Mouse (Mus musculus) gastrocnemius, postnatal 25 days (tissue): ENCODE results near the gene Cnih3. TPM values are rescaled to one million over a fixed set of nuclear protein-coding genes. Genes with fewer than 3 reads are reported as not detected.
A peak's percentile ranks its signal among the peaks of the same experiment; 100 is the strongest.

Experiments
- DNase-seq: peaks from one replicate; pipeline ENCODE4 v3.0.0; 2022
- total RNA-seq, 2 experiments: library from RNA; stranded (reverse); gene quantifications; 1 replicate in 1 of 2; 2 replicates in 1 of 2; pipeline ENCODE4 v1.2.3; 2021

Gene Cnih3
- total RNA-seq, 2 experiments from 2014 or later, result not detected

DNA sequence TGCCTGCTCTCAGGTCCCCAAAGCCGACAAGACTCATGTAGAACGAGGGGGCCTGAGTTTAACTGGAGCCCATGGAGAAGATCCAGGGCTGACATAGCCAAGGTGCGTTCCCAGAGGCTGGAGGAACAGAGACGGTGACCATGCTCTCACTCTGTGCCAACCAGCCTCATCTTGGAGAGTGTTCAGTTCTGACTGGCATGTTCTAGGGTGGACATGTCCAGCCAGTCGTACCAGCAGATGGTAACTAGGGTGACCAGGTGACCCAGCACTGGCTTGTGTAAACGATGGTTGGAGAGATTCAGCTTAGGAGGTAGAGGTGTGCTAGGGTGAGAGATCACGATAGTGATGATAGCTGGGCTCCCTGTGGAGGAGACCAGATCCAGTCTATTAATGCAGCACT is 50.6 kb downstream of the Cnih3 start:
- DNase-seq, result no peak

DNA sequence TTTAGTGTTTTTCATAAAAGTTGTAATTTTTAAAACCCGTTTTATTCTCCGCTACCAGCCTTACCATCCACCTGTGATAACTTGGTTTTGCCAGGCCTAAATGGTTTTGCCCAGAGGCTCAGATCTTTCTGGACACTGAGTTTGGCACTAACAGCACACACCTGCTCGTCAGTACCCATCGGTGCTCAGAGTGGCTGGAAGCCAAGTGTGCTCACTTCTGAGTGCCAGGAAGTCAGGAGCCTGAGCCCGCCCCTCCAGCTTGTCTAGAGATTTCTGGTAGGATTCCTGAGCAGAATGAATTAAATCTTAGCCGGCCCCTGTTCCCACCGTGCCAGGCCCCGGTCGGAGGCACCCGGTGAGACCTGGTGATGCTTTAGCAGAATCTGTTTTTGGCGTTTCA is 54.9 kb downstream of the Cnih3 start:
- no peak for DNase-seq

DNA sequence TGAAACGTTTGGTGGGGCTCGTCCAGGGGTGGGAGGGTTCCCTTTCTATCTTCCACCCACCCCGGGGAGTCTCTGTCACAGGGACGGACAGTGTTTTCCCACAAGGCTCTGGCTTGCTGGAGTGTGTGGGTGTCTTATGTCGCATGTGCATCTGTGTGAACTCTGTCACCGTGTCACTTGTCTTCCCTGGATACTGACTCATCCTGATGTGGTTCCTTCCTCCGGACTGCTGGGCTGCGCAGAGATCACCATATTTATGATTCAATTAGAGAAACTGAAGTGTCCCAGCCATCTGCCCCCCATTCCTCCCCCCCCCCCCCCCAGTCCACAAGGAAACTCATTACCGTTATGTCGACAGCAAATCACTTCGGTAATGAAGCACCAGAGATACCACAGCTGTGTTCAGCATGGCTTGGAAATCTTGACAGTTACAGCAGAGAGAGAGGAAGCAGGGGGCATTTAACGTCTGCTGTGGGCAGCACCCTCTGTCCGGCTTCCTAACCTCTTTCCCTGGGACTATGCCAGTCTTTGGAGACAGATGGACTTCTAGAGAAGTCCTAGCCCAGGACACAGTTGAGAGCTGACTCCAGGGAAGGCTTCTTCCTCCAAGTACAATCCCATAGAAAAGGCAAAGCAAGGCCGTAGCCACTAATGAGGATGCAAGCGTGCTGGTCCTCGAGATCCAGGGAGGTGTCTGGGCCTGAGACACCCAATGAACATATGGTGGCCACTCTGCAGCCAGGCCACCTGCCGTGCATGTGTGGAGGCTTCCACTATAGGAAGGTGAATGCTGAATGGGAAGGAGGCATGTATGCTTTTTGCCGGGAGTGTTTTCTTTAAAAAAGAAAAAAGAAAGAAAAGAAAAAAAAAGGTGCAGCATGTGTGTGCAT is 55.9 kb downstream of the Cnih3 start:
- no peak for DNase-seq

DNA sequence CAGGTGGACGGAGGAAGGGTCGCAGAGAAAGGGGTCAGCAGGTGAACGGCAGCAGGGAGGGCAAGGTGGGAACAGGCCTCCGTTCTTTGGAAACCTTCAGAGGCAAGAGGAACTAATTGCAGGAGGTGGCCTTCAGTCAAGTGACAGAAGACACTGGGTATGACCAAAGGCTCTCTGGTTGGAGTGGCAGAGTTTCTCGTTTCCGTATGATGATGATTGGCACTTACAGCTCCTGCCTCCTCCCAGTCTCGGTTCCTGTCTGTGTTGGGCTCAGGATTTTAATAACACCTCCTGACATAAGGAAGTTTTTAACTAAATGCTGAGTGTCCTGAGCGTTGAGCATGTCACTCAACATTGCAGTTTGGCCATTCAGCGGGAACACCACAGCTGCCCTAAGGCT is 57.3 kb downstream of the Cnih3 start:
- DNase-seq, result no peak

DNA sequence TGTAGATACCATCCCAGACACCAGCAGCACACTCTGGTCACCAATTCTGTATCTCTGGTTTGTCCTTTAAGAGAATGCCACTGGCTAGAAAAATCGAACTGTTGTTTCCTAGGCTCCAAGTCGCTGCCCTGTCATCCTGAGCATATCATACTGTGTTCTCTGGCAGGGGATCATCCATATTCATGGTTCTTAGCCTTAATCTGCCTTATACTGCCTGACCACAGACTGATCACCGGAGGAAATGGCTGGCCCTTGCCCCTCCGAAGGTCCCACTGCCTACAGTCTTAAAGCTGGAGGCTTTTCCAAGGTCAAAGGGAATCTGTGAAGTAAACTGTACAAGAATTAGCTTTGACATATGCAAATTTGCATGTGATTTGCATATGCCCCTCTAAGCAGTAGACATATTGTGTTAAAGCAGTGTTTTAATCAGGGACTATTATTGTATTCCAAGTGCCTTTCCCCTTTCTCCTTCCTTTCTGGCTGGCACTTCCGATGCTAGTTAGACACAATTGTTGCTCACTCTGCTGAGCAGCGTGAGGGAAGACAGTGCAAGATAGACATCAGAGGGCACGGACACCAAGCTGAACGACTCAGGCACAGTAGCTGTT is 58.3 kb downstream of the Cnih3 start:
- no peak for DNase-seq

DNA sequence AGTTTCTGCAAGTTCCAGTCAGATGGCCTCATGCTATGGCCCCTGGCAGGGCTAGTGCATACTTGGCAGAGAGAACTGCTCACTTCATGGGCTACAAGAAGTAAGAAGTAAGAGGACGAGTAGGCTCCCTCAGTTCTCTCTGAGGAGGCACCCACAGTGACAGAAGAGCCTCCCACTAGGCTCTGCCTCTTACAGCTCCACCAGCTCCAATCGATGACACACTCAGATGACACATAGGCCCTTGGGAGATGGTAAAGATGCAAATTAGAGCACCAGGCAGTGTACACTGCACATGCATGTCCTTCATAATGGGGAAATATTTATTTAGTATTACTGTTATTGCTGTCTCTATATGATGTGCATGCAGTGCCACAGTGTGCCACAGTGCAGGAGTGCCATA is 62.6 kb downstream of the Cnih3 start:
- DNase-seq, result no peak

DNA sequence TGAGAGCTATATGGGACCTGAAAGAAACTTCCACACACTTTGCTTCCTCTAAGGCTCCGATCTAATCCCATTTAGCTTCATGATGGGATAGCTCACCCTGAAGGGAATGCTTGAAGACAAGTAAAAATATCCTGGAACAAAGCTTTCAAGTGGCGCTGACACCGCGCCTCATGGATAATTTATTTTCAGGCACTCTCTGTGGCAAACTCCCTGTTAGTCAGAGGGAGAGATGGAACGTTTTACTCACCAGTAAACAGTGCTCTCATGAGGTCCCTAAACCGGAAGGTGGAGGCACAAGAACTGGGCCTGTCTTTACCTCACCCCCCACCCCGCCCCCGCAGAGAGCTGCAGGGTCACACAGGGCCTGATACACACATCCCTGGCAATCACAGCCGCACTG is 64.4 kb downstream of the Cnih3 start:
- DNase-seq, result no peak

DNA sequence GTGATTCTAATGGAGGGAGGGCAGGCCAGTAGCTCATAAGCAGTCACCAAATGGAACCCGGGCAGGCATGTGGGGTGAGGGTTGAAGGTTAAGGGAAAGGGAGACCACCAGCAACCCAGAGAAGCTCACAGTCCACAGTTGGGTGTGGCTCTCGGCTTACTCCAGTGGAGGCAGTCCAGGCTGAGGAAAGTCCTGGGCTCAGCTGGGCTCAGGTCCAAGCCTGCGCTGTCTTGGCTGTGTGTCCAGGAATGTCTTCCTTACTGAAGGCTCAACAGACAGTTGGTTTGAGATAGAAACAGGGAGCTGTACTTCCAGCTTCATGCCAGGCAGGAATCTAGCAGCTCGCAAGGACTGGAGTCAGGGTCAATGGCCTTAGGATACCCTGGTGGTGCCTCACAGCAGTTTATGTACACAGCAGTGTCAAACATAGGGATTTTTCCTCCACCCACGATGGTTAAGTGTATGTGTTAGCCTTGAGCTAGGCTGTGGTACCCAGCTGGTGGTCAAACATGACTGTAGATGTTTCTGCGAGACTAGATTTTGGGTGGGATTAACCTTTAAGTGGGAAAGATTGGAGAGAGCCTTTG is 65.6 kb downstream of the Cnih3 start:
- peak; percentile 50 for DNase-seq

DNA sequence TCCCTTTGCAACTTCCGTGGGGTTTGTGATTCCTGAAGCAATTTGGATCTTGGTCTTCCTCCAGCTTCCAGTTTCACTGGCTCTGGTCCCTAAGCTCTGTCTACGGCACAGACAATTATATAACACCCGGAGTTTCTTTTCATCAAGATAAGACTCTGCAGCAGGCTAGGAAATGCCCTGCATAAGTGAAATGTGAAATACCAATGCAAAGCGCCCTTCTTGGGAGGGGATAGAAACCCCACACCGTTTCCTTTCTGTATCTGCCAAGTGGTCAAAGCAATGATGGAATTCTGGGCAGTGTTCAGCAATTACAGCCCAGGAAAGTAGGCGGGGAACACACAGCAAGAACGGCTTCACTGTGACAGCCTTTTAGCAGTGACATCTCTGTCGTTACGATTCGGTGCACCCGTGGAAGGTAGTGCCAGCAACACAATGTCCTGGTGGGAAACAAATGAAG is 67.7 kb downstream of the Cnih3 start:
- peak; percentile 15 for DNase-seq

DNA sequence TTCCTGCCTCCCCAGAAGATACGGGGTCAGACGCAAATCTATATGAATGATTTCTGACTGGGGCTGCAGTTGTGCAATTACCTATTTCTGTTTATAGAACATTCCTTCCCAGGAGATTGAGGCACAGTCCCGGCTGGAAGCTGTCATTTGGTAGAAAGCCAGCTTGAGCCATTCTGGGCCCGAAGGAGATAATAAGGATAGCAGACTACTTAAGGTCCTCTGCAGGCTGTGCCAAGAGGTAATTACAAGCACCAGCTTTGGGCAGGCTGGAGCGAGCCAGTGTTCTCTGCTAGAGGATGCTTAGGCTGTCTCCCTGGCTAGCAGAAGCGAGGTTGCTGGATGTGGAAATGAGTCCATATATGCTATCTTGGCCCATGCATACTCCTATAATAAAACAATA is 70.4 kb downstream of the Cnih3 start:
- DNase-seq, result no peak

DNA sequence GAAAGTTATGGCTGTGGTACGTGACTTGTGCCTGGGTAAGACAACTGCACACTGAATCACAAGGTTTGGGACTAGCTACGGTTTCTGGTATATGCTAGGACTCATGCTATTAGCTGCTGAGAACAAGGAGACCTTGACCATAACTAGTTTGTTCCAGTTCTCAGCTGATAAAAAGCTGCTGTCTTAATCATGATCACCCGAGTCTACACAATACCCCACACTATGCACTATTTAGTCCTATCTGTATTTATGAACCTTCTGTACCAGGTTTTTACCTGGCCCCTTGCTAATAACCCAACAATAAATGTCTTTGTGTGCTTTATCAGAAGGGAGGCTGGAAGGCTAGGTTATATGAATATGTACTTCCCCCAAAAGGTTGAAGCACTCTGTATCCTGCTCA is 72.5 kb downstream of the Cnih3 start:
- no peak for DNase-seq

DNA sequence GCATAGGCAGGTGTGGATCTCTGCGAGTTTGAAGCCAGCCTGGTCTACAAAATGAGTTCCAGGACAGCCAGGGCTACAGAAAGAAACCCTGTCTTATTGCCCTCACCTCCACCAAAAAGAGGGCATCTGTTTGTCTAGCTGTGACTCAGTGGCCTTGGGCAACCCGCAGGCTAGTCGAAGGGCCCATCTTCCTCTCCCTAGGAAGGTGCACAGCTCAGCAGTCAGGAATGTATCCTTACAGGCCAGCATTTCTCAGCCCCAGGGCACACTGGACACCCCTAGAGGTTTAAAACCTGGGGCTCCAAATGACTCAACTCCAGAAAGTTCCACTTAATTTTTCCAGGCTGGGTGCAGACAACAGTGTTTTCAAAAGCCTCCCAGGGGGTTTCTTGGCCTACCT is 73.0 kb downstream of the Cnih3 start:
- no peak for DNase-seq

DNA sequence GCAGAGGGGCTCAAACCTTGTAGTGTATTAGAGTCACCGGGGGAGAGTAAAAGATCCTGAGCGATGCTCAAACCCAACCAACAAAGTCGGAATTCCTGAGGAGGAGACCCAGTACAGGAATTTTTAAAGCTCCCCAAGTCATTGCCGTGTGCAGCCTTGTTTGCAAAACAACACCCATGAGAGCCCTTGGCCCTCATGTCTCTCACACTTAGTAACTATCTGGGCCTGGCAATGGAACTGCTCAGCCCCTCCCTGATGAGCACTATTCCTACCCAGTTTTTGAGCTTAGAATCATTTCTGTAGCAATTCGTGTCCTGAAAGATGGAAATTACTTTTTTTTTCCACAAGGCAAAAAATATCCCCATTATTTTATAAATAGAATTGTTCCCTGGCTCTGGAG is 74.0 kb downstream of the Cnih3 start:
- no peak for DNase-seq

DNA sequence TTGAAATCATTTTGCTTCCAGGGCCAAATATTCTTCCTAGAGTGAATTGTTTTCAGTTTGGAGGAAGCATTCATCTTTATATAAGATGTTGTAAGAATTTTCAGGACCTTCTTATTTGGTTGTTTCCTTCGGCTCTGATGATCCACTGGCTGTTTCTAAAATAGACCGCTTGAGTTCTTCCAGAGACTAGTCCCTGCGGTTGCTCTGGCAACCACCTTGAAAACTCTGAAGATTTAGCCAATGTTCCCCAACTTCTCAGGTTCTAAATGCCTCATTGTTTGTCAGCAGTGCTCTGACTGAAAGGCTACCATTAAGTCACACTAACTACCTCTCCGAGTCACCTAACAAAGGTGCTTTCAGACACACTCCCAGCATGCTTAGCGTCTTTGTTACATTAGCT is 80.8 kb downstream of the Cnih3 start:
- no peak for DNase-seq

DNA sequence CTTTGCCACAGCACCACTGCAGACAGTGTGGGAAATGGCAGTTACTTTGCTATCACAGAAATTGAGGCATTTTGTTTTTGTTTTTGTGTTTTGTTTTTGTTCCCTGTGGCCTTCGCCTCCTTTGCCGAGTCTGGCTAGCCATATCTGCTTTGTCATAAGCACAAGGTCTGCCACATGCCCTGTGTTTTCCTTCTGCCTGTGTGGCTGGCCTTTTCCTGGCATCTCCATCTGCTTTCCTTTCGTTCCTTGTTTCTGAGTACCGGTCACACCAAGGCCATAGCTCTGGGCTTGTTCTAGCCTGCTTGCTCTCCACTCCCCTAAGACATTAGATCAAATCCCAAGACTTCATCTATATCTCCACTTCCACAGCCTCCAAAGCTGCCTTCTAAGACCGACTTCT is 83.0 kb downstream of the Cnih3 start:
- DNase-seq, result no peak

DNA sequence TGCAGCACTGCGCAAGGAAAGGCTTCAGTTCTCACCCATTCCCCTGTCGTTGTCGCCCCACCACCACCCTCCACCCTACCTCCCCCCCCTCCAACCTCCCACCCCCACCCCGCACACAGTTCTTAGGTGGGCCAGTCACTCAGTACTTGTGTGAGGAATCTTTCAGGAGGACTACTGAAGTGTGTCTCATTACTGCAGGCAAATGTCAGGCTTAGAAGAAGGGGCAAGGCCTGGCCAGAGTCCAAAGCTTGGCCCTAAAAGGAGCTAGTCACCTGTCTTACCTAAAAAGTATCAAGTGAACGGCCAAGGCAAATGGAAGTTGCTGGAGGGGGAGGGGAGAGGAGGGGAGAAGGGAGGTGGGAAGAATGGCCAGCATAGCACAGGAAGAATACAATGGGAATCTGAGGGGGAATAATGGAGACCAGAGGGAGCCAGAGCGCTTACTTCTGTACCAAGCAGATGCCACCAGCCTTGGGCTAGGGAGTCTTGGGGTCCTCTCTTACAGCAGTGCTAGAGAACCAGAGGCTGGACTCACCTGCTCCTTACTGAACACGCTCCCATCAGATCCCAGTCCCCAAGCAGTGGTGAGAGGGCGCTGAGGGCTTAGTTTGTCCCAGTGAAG is 88.7 kb downstream of the Cnih3 start:
- no peak for DNase-seq

DNA sequence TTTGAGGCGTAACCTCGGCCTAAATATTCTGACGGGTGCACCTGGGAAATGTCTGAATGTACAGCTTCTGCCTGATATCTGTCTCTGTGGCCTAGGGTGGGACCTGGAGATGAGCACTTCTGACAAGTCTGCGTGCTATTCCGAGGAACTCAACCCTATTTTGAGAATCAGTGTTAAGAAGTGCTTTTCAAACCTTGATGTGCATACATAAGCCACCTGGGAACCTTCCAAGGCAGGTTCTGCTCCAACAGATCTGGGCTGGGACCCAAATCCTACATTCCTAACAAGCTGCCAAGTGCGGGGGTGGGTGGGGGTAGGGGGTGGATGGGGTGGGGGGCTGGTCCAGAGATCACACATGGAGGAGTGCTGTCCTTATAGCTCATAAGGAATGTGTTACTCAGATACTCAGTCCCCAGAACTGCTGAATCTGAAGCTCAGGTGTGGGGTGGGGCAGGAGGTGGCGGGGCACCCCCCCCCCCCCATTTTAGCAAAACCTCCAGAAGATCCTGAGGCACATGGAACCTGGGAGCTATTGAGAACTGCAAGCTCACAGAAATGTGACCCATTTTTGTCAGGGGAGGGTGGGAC is 89.3 kb downstream of the Cnih3 start:
- DNase-seq, result no peak

DNA sequence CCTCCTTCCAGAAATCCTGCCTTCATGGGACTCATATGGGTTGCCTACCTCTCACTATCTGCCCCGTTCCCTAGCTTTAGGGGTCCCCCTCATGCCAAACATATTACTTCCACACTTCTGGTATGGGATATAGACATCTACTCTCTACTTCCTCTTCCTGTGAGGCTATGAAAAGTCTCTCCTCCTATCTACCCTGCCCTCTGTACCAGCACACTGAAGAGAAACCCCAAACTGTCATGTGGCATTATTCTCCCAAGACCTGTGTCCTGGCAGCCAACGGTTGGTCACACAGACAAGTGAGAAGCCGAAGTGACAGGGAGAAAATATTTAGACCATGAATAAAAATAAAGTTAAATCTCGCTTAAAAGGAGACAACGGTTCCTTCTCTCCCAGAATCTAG is 92.6 kb downstream of the Cnih3 start:
- DNase-seq, result no peak

DNA sequence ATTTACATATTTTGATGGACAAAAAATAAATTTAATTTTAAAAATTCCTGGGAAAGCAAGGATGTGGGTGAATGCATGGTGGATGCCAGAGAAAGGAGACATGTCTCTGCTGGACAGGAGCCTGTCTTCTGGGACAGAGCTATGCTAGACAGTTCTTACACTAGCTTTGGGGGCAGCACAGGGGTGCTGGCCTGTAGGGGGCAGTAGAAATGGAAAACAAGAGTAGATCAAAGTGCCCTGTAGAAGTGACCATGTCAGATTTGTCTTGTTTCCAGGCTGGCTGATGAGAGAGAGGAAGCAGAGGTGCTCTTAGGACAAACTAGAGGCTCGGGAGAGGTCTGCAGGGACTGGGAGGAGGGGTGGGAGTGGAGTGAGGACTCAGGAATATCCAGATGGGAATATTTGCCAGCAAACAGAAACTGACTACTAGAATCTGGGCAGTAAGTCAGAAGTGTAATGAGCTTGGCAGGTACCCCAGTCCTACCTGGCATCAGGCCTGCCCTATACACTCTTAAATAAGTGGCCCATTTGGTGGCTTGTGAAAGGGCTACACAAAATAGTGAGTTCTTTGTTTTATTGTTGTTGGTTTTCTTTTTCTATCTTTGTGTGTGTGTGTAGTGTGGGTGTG is 93.3 kb downstream of the Cnih3 start:
- DNase-seq, result peak; percentile 12

DNA sequence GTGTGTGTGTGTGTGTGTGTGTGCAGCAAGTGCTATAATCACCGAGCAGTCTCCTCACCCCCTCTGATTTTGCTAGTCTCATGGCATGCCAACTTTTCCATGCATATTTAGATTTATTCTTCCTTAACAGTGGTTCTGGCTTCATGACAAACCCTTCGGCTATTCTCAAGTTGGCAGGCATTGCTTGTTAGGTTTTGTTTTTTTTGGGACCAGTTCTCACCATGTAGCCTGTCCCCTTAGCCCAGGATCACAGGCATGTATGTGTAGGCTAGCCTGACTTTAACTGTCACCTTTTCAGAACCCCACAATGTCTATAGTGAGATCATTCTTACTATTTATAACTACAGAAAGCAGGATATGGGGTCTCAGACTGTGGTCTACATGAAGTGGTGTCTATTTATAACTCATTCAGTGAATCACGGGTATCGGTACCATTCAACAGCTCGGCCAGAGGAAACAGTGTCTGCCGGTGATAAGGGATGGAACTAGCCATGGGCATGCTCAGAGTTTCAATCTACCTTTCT is 94.2 kb downstream of the Cnih3 start:
- DNase-seq, result no peak

DNA sequence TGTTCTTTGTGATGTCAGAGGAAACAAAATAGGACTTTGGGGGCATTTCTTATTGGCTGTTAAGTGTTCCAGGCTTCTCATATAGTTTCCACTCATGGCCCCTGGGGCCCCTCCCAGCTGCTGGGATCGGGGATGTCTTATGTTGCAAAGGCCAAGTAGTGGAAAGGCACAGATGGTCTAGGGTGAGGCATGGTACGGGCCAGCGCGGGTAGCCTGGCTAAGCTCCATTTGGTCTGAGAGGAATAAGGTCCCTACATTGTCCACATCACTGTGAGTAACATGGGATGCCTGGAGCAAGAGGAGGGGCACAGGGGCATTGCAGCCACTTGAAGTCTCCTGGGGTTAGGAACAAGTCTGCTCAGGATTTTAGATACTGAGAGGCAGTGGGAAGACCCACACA is 95.1 kb downstream of the Cnih3 start:
- no peak for DNase-seq

DNA sequence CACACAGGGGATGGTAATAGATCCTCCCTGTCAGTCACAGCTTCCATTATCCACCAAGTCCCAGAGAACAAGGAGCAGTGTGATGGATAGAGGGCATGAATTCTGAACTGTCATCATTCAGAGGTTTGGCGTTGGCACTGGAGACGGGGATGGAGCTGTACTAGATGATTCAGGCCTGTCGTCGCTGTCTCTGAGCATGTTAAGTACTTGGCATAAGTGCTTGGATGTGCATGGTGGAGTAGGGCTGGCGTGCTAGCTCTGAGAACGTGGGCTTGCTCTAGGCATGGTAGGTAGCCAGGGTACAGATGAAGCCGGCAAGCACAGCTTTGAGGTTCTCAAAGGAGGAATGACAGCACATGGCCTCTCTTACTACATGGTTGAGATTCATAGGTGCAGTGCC is 95.6 kb downstream of the Cnih3 start:
- DNase-seq, result no peak
